Mouse (Mus musculus) neural tube, embryonic 13.5 days (tissue): ENCODE results near the gene Zfp513. TPM values are rescaled to one million over a fixed set of nuclear protein-coding genes. Genes with fewer than 3 reads are reported as not detected.

Experiments
- ATAC-seq: fragments of 200-750 bp; cut with Nextera tagmentation; 2 replicates; pipeline ENCODE4 v1.8.0; 2017; ENCODE audit warnings: low read depth, mild to moderate bottlenecking, moderate TSS enrichment, moderate library complexity
- H3K27ac ChIP-seq: fragments of 300-500 bp; sonication (generic); replicated peaks from 2 replicates; pipeline ENCODE4 v1.5.1; 2015; ENCODE audit warnings: moderate library complexity, mild to moderate bottlenecking, inconsistent platforms
- H3K27me3 ChIP-seq: fragments of 300-500 bp; sonication (generic); 2 replicates; pipeline ENCODE4 v1.6.1; 2015; ENCODE audit warnings: mild to moderate bottlenecking, inconsistent platforms
- H3K36me3 ChIP-seq: fragments of 300-500 bp; sonication (generic); 2 replicates; pipeline ENCODE4 v1.6.1; 2015; ENCODE audit warnings: mild to moderate bottlenecking, inconsistent platforms
- H3K4me1 ChIP-seq: fragments of 300-500 bp; sonication (generic); replicated peaks from 2 replicates; pipeline ENCODE4 v1.6.1; 2015; ENCODE audit warnings: inconsistent platforms
- H3K4me2 ChIP-seq: fragments of 300-500 bp; sonication (generic); 2 replicates; pipeline ENCODE4 v1.6.1; 2015; ENCODE audit warnings: inconsistent platforms, mild to moderate bottlenecking, moderate library complexity
- H3K4me3 ChIP-seq: fragments of 300-500 bp; sonication (generic); 2 replicates; pipeline ENCODE4 v1.5.1; 2015; ENCODE audit warnings: mild to moderate bottlenecking, inconsistent platforms
- H3K9ac ChIP-seq: fragments of 300-500 bp; sonication (generic); 2 replicates; pipeline ENCODE4 v1.6.1; 2015; ENCODE audit warnings: moderate library complexity, mild to moderate bottlenecking, inconsistent platforms
- H3K9me3 ChIP-seq: fragments of 300-500 bp; sonication (generic); 2 replicates; pipeline ENCODE4 v1.6.1; 2016; ENCODE audit warnings: inconsistent platforms
- WGBS: fragments of 180-500 bp; shearing (Covaris S2); methylation state at CpG from one replicate; pipeline ENCODE4 v1.1.7; 2015; 5-methylcytosine and 5-hydroxymethylcytosine counted together
- polyA plus RNA-seq: library from polyadenylated mRNA; unstranded; fragments of >200 nt; fragmentation: Nextera tagmentation; extraction: Ambion mirVana; gene quantifications from 2 replicates; pipeline ENCODE4 v1.2.1, GENCODE M21; 2015

Gene Zfp513
- polyA plus RNA-seq = 15.2 and 19.3 TPM in 2 replicates

GRCm38 (mm10) chr5:31201742-31202590 is at the start of gene Zfp513:
TSS of gene Zfp513 (minus strand) at chr5:31202303.
- H3K27ac ChIP-seq = peak within 1 kb of the TSS; percentile 89
- H3K27me3 ChIP-seq = no peaks in the 10 kb centered on the region
- peaks cover 31% of the 10 kb centered on the region for H3K4me1 ChIP-seq
- peak within 1 kb of the TSS; percentile 85 for H3K4me3 ChIP-seq
- peaks cover 5% of the 10 kb centered on the region for H3K9me3 ChIP-seq
- H3K4me2 ChIP-seq = peak within 1 kb of the TSS; percentile 93
- H3K36me3 ChIP-seq = peaks cover 81% of the 10 kb centered on the region
- ATAC-seq = peak; percentile 97
- WGBS = under 1% methylated on average over 51 of the region's 53 CpGs
- peak within 1 kb of the TSS; percentile 94 for H3K9ac ChIP-seq

GRCm38 (mm10) chr5:31251541-31252101 is 49.5 kb upstream of the Zfp513 start, which contains the start of gene Krtcap3:
TSS of gene Krtcap3 (plus strand) at chr5:31251691.
- Histone ChIP-seq H3K27me3 (no peaks in the 10 kb centered on the region), H3K4me2 (peak within 1 kb of the TSS; percentile 32), H3K4me3 (peak within 1 kb of the TSS; percentile 7), H3K9ac (peak within 1 kb of the TSS; percentile 38), H3K36me3 (peaks cover 97% of the 10 kb centered on the region), H3K4me1 (peaks cover 11% of the 10 kb centered on the region), H3K9me3 (no peaks in the 10 kb centered on the region), H3K27ac (no peak within 1 kb of the TSS)
- peak; percentile 45 for ATAC-seq
- WGBS = 10% methylated on average over 47 of the region's 47 CpGs

- peaks cover 11% of the 10 kb centered on the region for H3K4me1 ChIP-seq
- H3K9ac ChIP-seq = no peak overlapping the region
- 78% methylated on average over 4 of the region's 4 CpGs for WGBS
- H3K4me2 ChIP-seq = no peak overlapping the region
- no peak overlapping the region for H3K4me3 ChIP-seq
- H3K27ac ChIP-seq = no peak overlapping the region
- H3K36me3 ChIP-seq = peaks cover 98% of the 10 kb centered on the region
- no peaks in the 10 kb centered on the region for H3K9me3 ChIP-seq
- ATAC-seq = 0 out of 2 replicates have a peak, but pooled peaks have one; percentile 28
- H3K27me3 ChIP-seq = no peaks in the 10 kb centered on the region
These were observed 48.6 kb upstream of the Zfp513 start for GRCm38 (mm10) chr5:31250716-31251115.

DNA sequence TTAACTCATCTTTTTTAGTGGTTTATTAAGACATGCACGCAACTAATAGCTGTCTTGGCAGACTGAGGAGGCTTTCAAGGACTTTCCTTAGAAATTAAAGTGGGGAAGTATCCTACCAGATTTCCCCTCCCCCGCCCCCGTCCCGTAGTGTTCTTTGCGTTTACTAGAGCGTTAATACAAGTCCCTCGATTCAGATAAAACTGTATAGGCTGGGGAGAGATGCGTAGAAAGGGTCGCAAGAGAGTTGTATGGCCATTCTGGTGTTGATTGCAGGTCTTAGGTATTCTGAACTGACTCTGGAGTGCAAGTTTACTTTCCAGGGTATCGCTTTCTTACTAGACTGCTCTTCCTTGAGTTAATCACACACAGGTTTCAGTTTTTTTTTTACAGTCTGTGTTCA is 40.1 kb upstream of the Zfp513 start:
- peak overlapping the region; percentile 81 for H3K4me3 ChIP-seq
- H3K36me3 ChIP-seq = peaks cover 36% of the 10 kb centered on the region
- peak overlapping the region; percentile 91 for H3K9ac ChIP-seq
- H3K4me1 ChIP-seq = peaks cover 18% of the 10 kb centered on the region
- 29% methylated on average over 10 of the region's 10 CpGs for WGBS
- no peaks in the 10 kb centered on the region for H3K9me3 ChIP-seq
- H3K27ac ChIP-seq = peak overlapping the region; percentile 97; the same call in 1 of the 2 replicates
- peak overlapping the region; percentile 86 for H3K4me2 ChIP-seq
- no peaks in the 10 kb centered on the region for H3K27me3 ChIP-seq
- no peak for ATAC-seq

DNA sequence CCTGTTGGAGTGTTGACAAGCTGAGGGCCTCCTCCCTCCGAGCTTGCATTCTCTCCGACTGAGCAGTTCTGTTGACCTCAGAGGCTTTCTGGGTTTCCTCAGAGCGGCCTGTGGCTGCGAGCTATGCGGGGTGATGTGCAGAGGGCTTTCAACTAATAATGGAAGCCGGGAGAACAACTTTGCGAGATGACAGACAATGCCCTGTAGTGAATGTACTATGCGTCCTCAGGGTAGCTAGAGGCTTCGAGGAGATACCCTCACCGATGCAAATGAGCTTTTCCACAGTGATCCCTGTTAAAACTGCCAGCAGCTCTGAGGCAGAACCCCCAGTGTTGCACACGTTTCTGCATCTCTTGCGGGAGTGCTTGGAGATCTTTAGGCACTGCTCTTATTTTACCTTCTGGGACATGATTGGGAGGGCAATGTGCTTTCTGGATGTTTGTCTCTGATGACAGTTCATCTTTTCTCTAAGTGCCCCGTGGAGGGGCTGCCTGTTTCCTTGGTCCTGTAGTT is 39.5 kb upstream of the Zfp513 start:
- Histone ChIP-seq H3K27ac (peak overlapping the region; percentile 97), H3K4me3 (peak overlapping the region; percentile 81), H3K27me3 (no peaks in the 10 kb centered on the region), H3K9me3 (no peaks in the 10 kb centered on the region), H3K4me1 (peaks cover 18% of the 10 kb centered on the region), H3K36me3 (peaks cover 30% of the 10 kb centered on the region), H3K9ac (peak overlapping the region; percentile 91), H3K4me2 (peak overlapping the region; percentile 86)
- no peak; the same call in none of the 2 replicates for ATAC-seq
- 1% methylated on average over 13 of the region's 13 CpGs for WGBS

DNA sequence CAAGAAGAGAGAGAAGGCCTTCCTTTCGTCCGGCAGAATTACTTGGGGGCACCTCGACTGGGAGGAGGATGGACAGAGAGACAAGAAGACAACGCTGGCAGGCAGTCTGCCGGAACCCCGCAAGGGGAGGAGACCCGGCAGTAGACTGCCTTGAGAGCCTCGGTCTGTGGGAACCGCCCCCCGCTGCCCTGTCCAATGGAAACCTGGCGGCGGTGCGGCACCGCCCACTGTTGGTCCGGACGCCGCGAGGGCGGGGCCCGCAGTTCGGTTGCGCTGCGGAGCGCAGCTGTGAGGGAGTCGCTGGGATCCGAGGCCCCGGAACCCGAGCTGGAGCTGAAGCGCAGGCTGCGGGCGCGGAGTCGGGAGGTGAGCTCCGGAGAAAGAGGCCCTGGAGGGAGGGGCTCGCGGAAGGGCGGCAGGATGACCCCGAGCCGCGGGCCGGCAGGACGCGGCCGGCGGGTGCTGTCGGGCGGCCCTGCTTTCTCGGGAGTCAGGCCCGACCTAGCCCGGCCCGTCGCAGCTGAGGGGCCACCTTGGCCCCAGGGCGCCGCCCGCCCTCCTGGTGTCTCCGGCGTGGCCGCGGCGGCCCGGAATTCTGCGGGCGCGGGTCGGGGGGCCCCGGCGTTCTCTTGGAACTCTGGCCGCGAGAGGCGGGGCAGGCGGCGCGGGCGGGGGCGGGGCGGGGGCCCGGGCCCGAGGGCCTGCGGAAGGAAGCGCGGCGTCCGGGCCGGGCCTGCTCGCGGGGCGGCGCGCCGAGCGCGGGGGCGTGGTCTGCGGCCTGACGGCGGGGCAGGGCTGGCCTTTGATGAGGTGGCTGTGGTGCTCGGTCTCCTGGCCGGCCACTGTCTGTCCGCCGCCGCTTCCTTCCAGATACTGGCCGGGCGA is 38.8 kb upstream of the Zfp513 start, which contains the start of the genes Nrbp1 and Gm9970:
Gene Nrbp1, plus strand, starts transcription at position 228 of the 885 bp plus-strand sequence.
Gene Gm9970, minus strand, starts transcription at position 596 of the 885 bp plus-strand sequence.
- WGBS = 1% methylated on average over 84 of the region's 103 CpGs
- Histone ChIP-seq H3K36me3 (peaks cover 23% of the 10 kb centered on the region), H3K4me2 (peak within 1 kb of the TSS; percentile 86), H3K27ac (peak within 1 kb of the TSS; percentile 97), H3K9me3 (no peaks in the 10 kb centered on the region), H3K4me3 (peak within 1 kb of the TSS; percentile 81), H3K4me1 (peaks cover 18% of the 10 kb centered on the region), H3K9ac (peak within 1 kb of the TSS; percentile 91), H3K27me3 (no peaks in the 10 kb centered on the region)
- ATAC-seq = peak; percentile 99

DNA sequence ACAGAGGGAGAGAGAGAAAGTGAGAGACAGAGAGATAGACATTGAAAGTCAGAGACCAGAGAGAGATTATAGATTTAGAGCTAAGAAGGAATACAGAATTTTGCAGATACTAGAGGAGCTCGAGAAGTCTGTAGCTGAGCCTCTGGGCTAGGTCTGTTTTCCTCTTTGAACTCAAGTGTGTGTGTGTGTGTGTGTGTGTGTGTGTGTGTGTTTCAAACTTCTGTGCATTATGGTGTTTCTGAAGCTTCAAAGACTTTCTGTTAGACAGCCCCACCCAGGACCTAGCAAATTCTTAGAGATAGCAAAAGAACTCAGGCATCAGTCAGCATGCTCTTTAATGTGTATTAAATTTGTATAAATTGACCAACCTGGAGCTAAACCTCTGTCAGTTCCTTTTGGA is 24.5 kb upstream of the Zfp513 start:
- 73% methylated on average over 1 of the region's 1 CpGs for WGBS

DNA sequence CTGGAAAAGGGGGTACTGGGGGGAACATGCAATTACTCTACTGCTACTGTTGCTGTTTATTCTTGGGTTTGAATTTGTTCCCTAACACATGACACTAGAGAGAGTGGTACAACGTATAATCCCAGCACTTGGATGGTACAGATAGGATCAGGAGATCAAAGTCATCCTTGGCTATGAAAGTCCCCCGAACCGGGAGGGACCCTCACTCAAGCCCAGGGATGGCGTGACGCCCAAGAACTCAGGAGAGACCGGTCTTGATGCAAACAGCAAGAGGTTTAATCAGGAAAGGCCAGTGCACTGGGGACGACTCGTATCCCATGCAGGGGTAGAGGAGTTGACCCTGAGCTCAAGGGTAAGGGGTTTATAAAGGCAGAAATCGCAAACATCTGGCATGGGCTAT is 20.6 kb upstream of the Zfp513 start:
- Histone ChIP-seq H3K27me3 (no peaks in the 10 kb centered on the region), H3K36me3 (no peaks in the 10 kb centered on the region), H3K4me3 (no peak overlapping the region), H3K4me1 (peaks cover 29% of the 10 kb centered on the region), H3K9me3 (no peaks in the 10 kb centered on the region), H3K27ac (no peak overlapping the region), H3K4me2 (no peak overlapping the region), H3K9ac (no peak overlapping the region)
- ATAC-seq = no peak
- WGBS = 96% methylated on average over 9 of the region's 9 CpGs

More for the DNA sequence above, 24.5 kb upstream of the Zfp513 start:
- Histone ChIP-seq H3K27ac (no peak overlapping the region), H3K36me3 (no peaks in the 10 kb centered on the region), H3K4me1 (peaks cover 7% of the 10 kb centered on the region), H3K4me2 (no peak overlapping the region), H3K9ac (no peak overlapping the region), H3K9me3 (no peaks in the 10 kb centered on the region), H3K27me3 (no peaks in the 10 kb centered on the region), H3K4me3 (no peak overlapping the region)
- ATAC-seq = no peak

DNA sequence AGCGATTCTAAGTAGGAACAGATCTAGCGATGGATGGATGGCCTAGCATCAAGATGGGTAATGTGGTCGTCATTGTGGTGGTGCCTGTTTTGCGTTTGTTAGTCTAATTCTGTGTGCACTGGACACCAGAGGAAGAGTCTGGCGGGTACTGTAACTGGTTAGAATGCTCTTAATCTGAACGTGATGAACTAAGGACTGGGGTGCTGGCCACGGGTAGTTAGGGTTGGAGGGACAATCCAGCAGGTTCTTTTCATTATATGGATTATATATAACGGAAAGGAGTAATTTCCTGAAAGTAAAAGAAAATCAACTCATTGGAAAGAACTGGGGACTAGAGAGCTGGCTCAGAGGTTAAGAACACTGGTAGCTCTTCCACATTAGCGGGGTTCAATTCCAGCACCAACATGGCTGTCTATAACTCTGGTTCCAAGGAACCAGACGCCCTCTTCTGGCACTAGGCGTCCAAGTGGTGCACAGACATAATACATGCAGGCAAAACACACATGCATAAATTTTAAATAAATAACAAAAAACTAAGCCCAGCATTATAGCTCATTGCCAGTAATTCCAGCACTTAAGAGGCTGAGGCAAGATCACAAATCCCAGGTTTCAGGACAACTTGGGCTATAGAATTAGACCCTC is 19.3 kb upstream of the Zfp513 start:
- Histone ChIP-seq H3K27me3 (no peaks in the 10 kb centered on the region), H3K4me3 (peak overlapping the region; percentile 75), H3K27ac (peak overlapping the region; percentile 94), H3K4me1 (peaks cover 29% of the 10 kb centered on the region), H3K4me2 (peak overlapping the region; percentile 82), H3K36me3 (no peaks in the 10 kb centered on the region), H3K9ac (peak overlapping the region; percentile 96), H3K9me3 (no peaks in the 10 kb centered on the region)
- peak; percentile 33; the same call in 1 of the 2 replicates for ATAC-seq
- WGBS = 12% methylated on average over 11 of the region's 11 CpGs

DNA sequence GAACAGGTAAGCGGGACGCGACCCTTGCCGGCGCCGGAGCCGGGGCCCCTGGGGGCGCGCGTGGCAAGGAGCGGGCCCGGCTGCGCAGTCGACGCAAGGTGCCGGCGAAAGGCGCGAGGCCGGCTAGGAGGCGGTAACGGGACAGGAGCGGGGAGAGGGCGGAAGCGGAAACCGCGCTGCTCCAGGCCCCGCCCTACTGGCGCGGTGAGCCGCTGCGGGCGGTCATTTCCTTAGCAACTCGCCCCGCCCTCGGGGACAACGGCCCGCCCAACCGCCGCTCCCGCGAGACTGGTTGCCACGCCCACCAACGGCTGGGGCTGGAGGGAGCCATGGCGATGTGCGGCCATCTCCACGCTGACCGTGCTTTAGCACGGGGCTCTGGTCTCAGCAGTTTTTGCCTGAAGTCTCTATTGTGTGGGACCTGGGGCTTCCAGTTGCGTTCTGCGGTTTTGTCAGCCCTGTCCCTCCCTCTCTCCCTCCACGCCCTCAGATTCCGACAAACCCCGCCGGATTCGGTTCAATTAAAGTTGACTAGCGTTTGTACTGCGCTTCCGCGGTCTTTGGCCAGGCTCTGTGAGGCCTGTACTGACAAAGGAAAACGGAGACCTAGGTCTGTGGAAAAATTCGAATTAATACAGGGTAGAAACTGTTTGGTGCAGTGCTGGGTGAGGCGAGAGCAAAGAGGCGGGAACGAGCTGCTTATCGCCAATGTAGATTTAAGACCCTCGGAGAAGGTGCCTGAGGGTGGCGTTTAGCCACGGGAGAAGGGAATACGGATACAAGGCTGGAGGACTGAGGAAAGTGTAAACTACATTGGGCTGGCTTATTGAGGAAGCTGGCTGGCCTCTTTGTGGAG is 18.6 kb upstream of the Zfp513 start, which contains the start of gene Ppm1g:
Gene Ppm1g, minus strand, starts transcription at position 240 of the 856 bp plus-strand sequence.
- peak; percentile 94 for ATAC-seq
- WGBS = under 1% methylated on average over 70 of the region's 70 CpGs
- Histone ChIP-seq H3K36me3 (no peaks in the 10 kb centered on the region), H3K4me3 (peak within 1 kb of the TSS; percentile 75), H3K4me1 (peaks cover 29% of the 10 kb centered on the region), H3K27me3 (no peaks in the 10 kb centered on the region), H3K9me3 (no peaks in the 10 kb centered on the region), H3K27ac (peak within 1 kb of the TSS; percentile 94), H3K4me2 (peak within 1 kb of the TSS; percentile 82), H3K9ac (peak within 1 kb of the TSS; percentile 96)
